Mouse (Mus musculus): ENCODE data around the gene Mdm1. TPM values are rescaled to one million over a fixed set of nuclear protein-coding genes. Genes with fewer than 3 reads are reported as not detected.

Gene Mdm1
- polyA plus RNA-seq (2015; fragmentation: Nextera tagmentation; extraction: Ambion mirVana): 28.8 and 32.2 TPM in 2 replicates

DNA sequence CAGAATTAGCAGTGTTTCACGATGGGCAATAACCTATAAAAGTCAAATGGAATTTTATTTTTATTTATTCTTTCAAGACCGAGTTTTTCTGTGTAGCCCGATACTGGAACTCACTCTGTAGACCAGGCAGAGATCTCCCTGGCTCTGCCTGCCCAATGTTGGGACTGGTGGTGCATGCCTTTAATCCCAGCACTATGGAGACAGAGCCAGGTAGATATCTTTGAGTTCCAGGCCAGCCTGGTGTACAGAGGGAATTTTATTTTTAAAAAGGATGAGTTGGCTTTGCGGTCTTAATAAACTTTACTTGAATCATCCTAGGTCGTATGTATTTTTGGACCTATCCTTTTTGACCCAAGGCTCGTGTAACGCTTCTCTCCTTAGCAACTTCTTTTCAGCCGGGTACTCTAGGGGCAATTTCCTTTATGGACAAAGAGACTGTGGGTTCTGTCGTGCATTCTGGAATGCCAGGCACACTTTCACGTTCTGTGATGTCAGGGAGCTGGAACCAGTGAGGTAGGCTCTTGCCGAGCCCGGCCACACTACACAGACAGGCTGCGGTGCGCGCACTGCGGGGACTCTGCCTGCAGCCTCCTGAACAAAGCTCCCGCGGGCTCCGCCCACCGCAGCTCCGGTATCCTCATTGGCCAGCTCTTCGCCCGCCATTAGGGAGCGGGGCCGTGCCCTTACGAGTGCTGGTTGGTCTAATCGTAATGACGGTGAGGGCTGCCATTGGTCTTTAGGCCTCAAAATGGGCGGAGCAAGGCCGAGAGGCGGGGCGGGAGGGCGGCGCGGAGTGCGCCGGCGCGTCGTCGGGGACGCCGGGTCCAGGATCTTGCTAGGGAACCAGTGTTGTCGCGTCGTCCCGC lies at the start of gene Mdm1:
Gene Mdm1 (plus strand): TSS at position 794 of the 866 bp plus-strand sequence.
- H3K4me2 ChIP-seq: peak within 1 kb of the TSS; percentile 77
- peak within 1 kb of the TSS; percentile 90 for H3K4me3 ChIP-seq
- peaks cover 21% of the 10 kb centered on the region for H3K4me1 ChIP-seq (replicated peaks)
- peaks cover 9% of the 10 kb centered on the region; the same call in 1 of the 2 replicates for H3K36me3 ChIP-seq
- no peaks in the 10 kb centered on the region for H3K27me3 ChIP-seq
- peak; percentile 100 for ATAC-seq (ENCODE audit: low read depth)
- no peaks in the 10 kb centered on the region for H3K9me3 ChIP-seq
- H3K27ac ChIP-seq (replicated peaks): peak within 1 kb of the TSS; percentile 81
- H3K9ac ChIP-seq: peak within 1 kb of the TSS; percentile 78
- 6% methylated on average over 44 of the region's 47 CpGs for WGBS

DNA sequence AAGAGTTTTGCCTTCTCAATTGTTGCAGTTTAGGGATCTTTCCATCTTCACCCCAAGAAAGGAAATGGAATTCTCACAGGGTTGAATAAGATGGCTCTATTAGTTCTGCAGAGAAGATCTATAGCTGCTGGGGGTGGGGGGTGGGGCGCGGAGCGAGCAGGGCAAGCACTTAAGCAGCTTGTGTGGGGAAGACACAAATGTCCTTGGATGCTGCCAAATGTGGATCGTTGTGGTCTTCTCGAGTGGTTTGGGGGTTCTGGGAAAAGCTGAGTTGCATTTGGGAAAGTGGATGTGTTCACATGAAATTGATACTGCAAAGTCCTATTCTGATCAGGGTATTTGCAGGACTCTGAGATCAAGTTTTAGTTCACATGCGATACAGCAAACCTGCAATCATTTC lies 48.9 kb upstream of the Mdm1 start:
- H3K27ac ChIP-seq (replicated peaks): no peak overlapping the region
- no peak overlapping the region for H3K4me3 ChIP-seq
- WGBS: 75% methylated on average over 6 of the region's 6 CpGs
- H3K9me3 ChIP-seq: no peaks in the 10 kb centered on the region
- no peaks in the 10 kb centered on the region for H3K27me3 ChIP-seq
- H3K36me3 ChIP-seq: no peaks in the 10 kb centered on the region
- H3K4me1 ChIP-seq (replicated peaks): peaks cover 17% of the 10 kb centered on the region
- no peak for ATAC-seq (ENCODE audit: low read depth)
- H3K4me2 ChIP-seq: no peak overlapping the region
- H3K9ac ChIP-seq: no peak overlapping the region

DNA sequence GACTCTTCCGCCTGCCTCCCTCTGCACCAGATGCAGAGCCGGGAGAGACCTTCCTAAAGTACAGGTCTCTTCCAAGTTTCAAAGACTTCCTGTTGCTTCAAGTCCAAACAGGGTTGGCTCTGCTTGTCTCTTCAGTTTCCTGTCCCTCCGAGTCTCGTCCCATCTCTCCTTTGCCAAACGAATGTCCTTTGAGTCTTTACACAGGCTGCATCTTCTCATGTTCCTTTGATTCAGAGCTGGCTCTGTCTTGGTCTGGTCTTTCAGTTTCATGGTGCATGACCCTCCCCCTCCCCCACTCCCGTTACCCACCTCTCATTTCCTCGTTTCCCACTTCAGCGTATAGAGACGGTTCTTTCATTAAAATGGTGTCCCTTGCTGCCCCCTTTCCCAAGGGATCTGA lies 47.9 kb upstream of the Mdm1 start:
- no peak overlapping the region for H3K4me2 ChIP-seq
- no peaks in the 10 kb centered on the region for H3K9me3 ChIP-seq
- no peaks in the 10 kb centered on the region for H3K27me3 ChIP-seq
- WGBS: 68% methylated on average over 9 of the region's 9 CpGs
- no peak overlapping the region for H3K27ac ChIP-seq (replicated peaks)
- peaks cover 9% of the 10 kb centered on the region for H3K4me1 ChIP-seq (replicated peaks)
- H3K36me3 ChIP-seq: no peaks in the 10 kb centered on the region
- no peak for ATAC-seq (ENCODE audit: low read depth)
- no peak overlapping the region for H3K9ac ChIP-seq
- H3K4me3 ChIP-seq: no peak overlapping the region

- 85% methylated on average over 4 of the region's 4 CpGs for WGBS
- peaks cover 9% of the 10 kb centered on the region for H3K4me1 ChIP-seq (replicated peaks)
- H3K9me3 ChIP-seq: no peaks in the 10 kb centered on the region
- H3K27me3 ChIP-seq: no peaks in the 10 kb centered on the region
- H3K36me3 ChIP-seq: no peaks in the 10 kb centered on the region
- no peak overlapping the region for H3K4me2 ChIP-seq
- H3K9ac ChIP-seq: no peak overlapping the region
- H3K4me3 ChIP-seq: no peak overlapping the region
- ATAC-seq (ENCODE audit: low read depth): no peak
- H3K27ac ChIP-seq (replicated peaks): no peak overlapping the region
Measured at GRCm38 (mm10) chr10:118094853-118095252, 46.8 kb upstream of the Mdm1 start.

- Histone ChIP-seq H3K9me3 (no peaks in the 10 kb centered on the region), H3K4me3 (no peak overlapping the region), H3K36me3 (no peaks in the 10 kb centered on the region), H3K27ac (replicated peaks) (no peak overlapping the region), H3K4me1 (replicated peaks) (peaks cover 9% of the 10 kb centered on the region), H3K9ac (no peak overlapping the region), H3K4me2 (no peak overlapping the region), H3K27me3 (no peaks in the 10 kb centered on the region)
- ATAC-seq (ENCODE audit: low read depth): no peak
- 88% methylated on average over 6 of the region's 6 CpGs for WGBS
Measured at GRCm38 (mm10) chr10:118096223-118096622, 45.4 kb upstream of the Mdm1 start.

DNA sequence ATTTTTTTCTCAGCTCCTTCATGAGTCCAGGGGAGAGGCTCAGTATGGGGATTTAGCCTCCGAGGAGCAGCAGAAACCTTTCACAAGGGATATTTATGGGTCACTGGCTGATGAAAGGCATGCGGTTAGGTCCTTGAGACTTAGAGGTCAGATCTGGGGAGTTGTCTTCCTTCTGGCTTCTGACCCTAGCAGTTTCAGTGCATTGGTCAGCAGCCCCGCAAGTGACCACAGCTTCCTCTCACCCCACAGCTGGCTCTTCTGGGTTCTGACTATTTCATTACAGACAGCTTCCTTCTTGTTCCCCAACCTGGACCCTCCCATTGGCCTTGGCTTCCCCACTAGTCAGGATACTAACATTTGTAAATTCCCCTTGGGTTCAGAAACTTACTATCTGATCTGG lies 43.7 kb upstream of the Mdm1 start:
- Histone ChIP-seq H3K4me3 (no peak overlapping the region), H3K4me2 (no peak overlapping the region), H3K27me3 (no peaks in the 10 kb centered on the region), H3K9me3 (no peaks in the 10 kb centered on the region), H3K9ac (no peak overlapping the region), H3K36me3 (no peaks in the 10 kb centered on the region), H3K27ac (replicated peaks) (no peak overlapping the region), H3K4me1 (replicated peaks) (peaks cover 1% of the 10 kb centered on the region; the same call in 1 of the 2 replicates)
- ATAC-seq (ENCODE audit: low read depth): no peak
- 86% methylated on average over 3 of the region's 3 CpGs for WGBS

GRCm38 (mm10) chr10:118100570-118100969 lies 41.0 kb upstream of the Mdm1 start:
- 52% methylated on average over 5 of the region's 5 CpGs for WGBS
- H3K4me3 ChIP-seq: no peak overlapping the region
- no peak overlapping the region for H3K4me2 ChIP-seq
- no peak overlapping the region for H3K27ac ChIP-seq (replicated peaks)
- no peaks in the 10 kb centered on the region for H3K9me3 ChIP-seq
- no peaks in the 10 kb centered on the region; the same call in 1 of the 2 replicates for H3K4me1 ChIP-seq (replicated peaks)
- no peak for ATAC-seq (ENCODE audit: low read depth)
- no peaks in the 10 kb centered on the region for H3K27me3 ChIP-seq
- no peaks in the 10 kb centered on the region for H3K36me3 ChIP-seq
- no peak overlapping the region for H3K9ac ChIP-seq

DNA sequence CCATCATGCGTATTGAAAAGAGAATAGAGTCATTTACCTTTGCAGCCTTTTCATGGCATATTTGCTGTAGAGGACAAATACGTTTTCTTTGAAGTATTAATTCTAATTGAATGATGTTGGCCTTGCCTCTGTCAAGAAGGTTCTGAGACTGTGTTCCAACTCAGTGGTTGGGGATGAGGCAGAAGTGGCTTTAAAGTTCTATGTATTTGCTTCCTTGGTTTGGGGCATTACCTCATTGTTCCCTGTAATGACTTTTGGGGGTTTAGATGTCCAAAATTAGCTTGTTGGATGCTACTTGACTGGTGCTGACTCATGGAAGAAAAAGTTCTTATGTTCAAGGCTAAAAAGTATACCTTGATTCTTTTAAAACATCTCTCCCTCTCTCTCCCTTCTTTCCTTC lies 40.6 kb upstream of the Mdm1 start:
- H3K36me3 ChIP-seq: no peaks in the 10 kb centered on the region
- H3K27me3 ChIP-seq: no peaks in the 10 kb centered on the region
- WGBS: 81% methylated on average over 2 of the region's 2 CpGs
- no peak overlapping the region for H3K9ac ChIP-seq
- H3K4me3 ChIP-seq: no peak overlapping the region
- H3K4me2 ChIP-seq: no peak overlapping the region
- no peaks in the 10 kb centered on the region for H3K9me3 ChIP-seq
- H3K27ac ChIP-seq (replicated peaks): no peak overlapping the region
- H3K4me1 ChIP-seq (replicated peaks): no peaks in the 10 kb centered on the region; the same call in 1 of the 2 replicates
- ATAC-seq (ENCODE audit: low read depth): no peak

- peak; percentile 91 for ATAC-seq (ENCODE audit: low read depth)
- Histone ChIP-seq H3K9me3 (no peaks in the 10 kb centered on the region), H3K27me3 (no peaks in the 10 kb centered on the region), H3K9ac (peak overlapping the region; percentile 73), H3K27ac (replicated peaks) (peak overlapping the region; percentile 83), H3K4me2 (peak overlapping the region; percentile 66), H3K36me3 (no peaks in the 10 kb centered on the region), H3K4me3 (peak overlapping the region; percentile 40), H3K4me1 (replicated peaks) (no peaks in the 10 kb centered on the region; the same call in 1 of the 2 replicates)
- WGBS: under 1% methylated on average over 20 of the region's 20 CpGs
Measured at GRCm38 (mm10) chr10:118103020-118103666, 38.5 kb upstream of the Mdm1 start.

DNA sequence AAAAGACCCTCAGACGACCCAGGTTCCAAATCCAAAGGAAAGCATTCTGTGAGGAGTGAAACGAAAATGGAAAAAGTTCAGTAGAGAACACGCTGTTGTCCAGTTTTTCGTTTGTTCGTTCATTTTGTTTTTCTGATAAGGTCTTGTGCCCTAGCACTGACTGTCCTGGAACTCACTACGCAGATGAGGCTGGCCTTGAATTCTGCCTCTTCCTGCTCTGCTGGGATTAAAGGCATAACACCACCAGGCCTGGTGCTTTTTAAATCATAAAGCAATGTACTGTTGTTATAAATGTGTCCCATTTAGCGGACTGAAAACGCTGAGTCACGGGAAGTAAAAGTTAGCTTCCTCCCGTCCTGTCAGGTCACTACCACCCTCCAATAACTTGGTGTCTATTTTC lies 37.7 kb upstream of the Mdm1 start:
- Histone ChIP-seq H3K36me3 (no peaks in the 10 kb centered on the region), H3K27ac (replicated peaks) (peak overlapping the region; percentile 83; the same call in 1 of the 2 replicates), H3K9me3 (no peaks in the 10 kb centered on the region), H3K9ac (no peak overlapping the region), H3K27me3 (no peaks in the 10 kb centered on the region), H3K4me2 (no peak overlapping the region), H3K4me1 (replicated peaks) (no peaks in the 10 kb centered on the region; the same call in 1 of the 2 replicates), H3K4me3 (no peak overlapping the region)
- WGBS: 77% methylated on average over 10 of the region's 10 CpGs
- ATAC-seq (ENCODE audit: low read depth): no peak

DNA sequence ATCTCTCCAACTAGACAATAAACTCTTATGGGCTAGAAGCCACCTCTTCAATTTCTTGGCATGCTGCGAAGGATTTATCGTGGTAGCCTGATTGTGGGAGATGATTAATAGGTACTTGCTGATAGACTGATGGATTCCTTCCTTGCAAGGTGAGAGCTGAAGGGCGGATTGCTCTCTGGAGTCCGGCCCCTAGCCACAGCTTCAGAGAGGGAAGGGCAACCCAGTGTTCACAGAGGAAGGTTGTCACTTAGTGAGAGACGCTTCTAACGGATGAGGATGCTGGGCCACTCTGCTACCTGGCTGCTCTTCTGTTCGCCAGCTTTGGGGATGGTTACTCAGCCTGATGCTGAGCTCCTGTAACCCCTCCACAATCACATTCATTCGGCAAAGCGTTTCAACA lies 34.6 kb upstream of the Mdm1 start:
- Histone ChIP-seq H3K4me3 (no peak overlapping the region), H3K27ac (replicated peaks) (peak overlapping the region; percentile 39; the same call in 1 of the 2 replicates), H3K27me3 (no peaks in the 10 kb centered on the region), H3K36me3 (no peaks in the 10 kb centered on the region), H3K4me2 (no peak overlapping the region), H3K4me1 (replicated peaks) (peaks cover 17% of the 10 kb centered on the region), H3K9ac (no peak overlapping the region; the same call in 1 of the 2 replicates), H3K9me3 (no peaks in the 10 kb centered on the region)
- 77% methylated on average over 9 of the region's 9 CpGs for WGBS
- ATAC-seq (ENCODE audit: low read depth): 0 out of 2 replicates have a peak, but pooled peaks have one; percentile 33
